Mouse (Mus musculus): ENCODE measurements at regions not wholly inside any gene's neighbourhood (a gene's known extent, or its start where the extent isn't known, plus 50 kb on each side); places are given as distances from the start of the nearest gene placed in this dataset.
"Not testable (repeated sequence)": the region's sequence is repeated elsewhere in the genome, so short reads cannot be mapped to it uniquely, and the experiment has no call there.

DNA sequence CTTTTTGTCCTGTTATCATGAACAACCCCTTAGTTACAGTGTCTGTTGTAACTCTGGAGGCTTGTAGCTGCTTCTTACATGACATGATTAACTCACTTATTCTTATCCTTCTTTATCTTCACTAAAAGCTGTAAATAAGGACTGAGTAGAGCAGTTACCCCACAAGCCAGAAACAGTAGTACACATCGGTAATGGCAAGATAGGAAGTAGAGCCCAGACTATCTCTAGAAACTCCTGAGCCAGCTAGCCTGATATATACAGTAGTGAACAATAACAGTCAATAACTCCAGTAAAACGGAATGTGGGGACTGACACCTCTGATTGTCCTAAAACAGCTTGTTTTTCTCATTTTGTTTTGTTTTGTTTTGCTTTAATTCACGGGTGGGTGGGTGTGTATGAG is 80.9 kb upstream of the Adss start:
- in situ Hi-C loops (cut with MboI, MseI) = loop anchor here in 1 of 2 experiments (10.0 kb wide), 1 partner anchor 1958 kb away; no protein-coding TSS in a partner anchor

DNA sequence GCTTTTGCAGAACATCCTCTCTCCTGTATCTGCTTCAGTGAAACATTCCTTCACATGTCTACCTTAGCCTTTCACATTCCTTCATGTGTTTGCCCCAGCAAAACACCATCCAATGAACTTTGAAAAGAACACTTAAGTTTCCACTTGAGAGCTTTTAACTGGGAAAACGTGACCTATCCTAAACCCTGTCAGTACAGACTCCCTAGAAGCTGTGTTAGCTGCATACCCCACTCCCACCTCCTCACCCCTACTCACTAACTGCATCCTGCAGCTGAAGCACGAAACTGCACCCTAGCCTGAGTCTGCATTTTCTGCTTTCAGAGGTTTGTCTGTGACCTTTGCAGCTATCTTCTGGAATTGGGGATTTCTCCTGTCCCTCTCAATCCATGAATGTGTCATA is 81.7 kb upstream of the Catspere2 start:
- in situ Hi-C loops (cut with MboI, MseI) = no loop called here

DNA sequence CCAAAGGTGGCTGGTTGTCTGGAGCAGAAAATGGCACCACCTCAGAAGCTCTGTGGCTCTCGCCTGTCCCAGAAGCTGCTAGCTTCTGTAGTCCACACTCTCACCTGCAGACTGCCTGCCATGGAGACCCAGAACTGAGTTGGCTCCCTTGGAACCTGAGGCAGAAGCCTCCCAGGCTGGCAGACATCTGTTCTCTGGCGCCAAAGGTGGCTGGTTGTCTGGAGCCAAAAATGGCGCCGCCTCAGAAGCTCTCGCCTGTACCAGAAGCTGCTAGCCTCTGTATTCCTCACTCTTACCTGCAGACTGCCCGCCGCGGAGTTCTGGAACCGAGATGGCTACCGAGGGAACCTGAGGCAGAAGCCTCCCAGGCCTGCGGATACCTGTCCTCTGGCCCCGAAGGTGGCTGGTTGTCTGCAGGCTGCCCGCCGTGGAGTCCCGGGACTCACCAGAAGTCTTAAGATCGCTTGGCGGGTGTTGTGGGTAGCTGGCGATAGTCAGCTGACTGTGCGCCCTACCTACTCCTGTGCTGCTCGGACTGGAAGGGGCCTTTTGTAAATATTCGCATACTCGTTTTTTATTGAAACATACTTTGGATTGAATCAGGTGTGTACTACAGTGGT is 54.7 kb upstream of the Catspere2 start:
- in situ Hi-C loops (cut with MboI, MseI) = not testable (repeated sequence)
